Mouse (Mus musculus): Measurements from ENCODE around the gene Synpo2.
"Not testable (repeated sequence)": the region's sequence is repeated elsewhere in the genome, so short reads cannot be mapped to it uniquely, and the experiment has no call there.

Gene Synpo2

GRCm38 (mm10) chr3:123128091-123128490 is 107.9 kb downstream of the Synpo2 start:
- no peak for DNase-seq

- not testable (repeated sequence) for DNase-seq
Measured at GRCm38 (mm10) chr3:123126741-123127140, 109.2 kb downstream of the Synpo2 start.

- no peak for DNase-seq
Measured at GRCm38 (mm10) chr3:123123817-123124216, 112.1 kb downstream of the Synpo2 start.

GRCm38 (mm10) chr3:123122151-123123030 is 113.6 kb downstream of the Synpo2 start:
- no peak for DNase-seq

GRCm38 (mm10) chr3:123116903-123117302 is 119.0 kb downstream of the Synpo2 start:
- DNase-seq: no peak

GRCm38 (mm10) chr3:123115770-123116527 is 120.0 kb downstream of the Synpo2 start:
- no peak for DNase-seq

- no peak for DNase-seq
Measured at GRCm38 (mm10) chr3:123114001-123114635, 121.8 kb downstream of the Synpo2 start.

- no peak for DNase-seq
Measured at GRCm38 (mm10) chr3:123112781-123113180, 123.2 kb downstream of the Synpo2 start.

- no peak for DNase-seq
Measured at GRCm38 (mm10) chr3:123111071-123111711, 124.8 kb downstream of the Synpo2 start.

- no peak for DNase-seq
Measured at GRCm38 (mm10) chr3:123107830-123108549, 128.0 kb downstream of the Synpo2 start.

GRCm38 (mm10) chr3:123104325-123104724 is 131.6 kb downstream of the Synpo2 start:
- DNase-seq: no peak

- DNase-seq: peak; percentile 46
Measured at GRCm38 (mm10) chr3:123103151-123103860, 132.6 kb downstream of the Synpo2 start.

- DNase-seq: no peak
Measured at GRCm38 (mm10) chr3:123101761-123102160, 134.2 kb downstream of the Synpo2 start.

GRCm38 (mm10) chr3:123095111-123095510 is 140.8 kb downstream of the Synpo2 start:
- DNase-seq: no peak

- DNase-seq: no peak
Measured at GRCm38 (mm10) chr3:123093640-123094361, 142.1 kb downstream of the Synpo2 start.

- DNase-seq: no peak
Measured at GRCm38 (mm10) chr3:123092913-123093639, 142.9 kb downstream of the Synpo2 start.

GRCm38 (mm10) chr3:123092442-123092841 is 143.5 kb downstream of the Synpo2 start:
- peak; percentile 24 for DNase-seq

- no peak for DNase-seq
Measured at GRCm38 (mm10) chr3:123089297-123090020, 146.5 kb downstream of the Synpo2 start.

GRCm38 (mm10) chr3:123088284-123088683 is 147.7 kb downstream of the Synpo2 start:
- DNase-seq: no peak

Measured in thymus, postnatal 25 days (tissue).